Mouse (Mus musculus): ENCODE data around the gene Creb3l2.
"Not testable (repeated sequence)": the region's sequence is repeated elsewhere in the genome, so short reads cannot be mapped to it uniquely, and the experiment has no call there.

DNA sequence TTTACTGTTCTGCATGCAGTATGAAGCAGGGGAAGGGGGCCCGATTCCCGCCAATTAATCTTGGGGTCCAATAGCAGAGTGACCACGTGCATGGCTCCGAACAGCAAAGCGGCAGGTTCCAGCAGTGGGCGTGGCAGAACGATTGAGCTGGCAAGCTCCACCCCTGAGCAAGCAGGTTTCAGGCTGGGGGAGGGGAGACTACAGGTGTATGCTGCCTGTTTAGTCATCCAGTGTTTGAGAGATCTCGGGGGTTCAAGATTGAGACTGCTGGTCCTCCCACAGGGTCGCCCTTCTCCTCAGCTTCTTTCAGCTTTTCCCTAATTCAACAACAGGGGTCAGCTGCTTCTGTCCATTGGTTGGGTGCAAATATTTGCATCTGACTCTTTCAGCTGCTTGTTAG, 17.7 kb upstream of the Creb3l2 start:
- not testable (repeated sequence) for TF ChIP-seq POLR2A (IDR thresholded peaks at IDR 0.05; ENCODE audit: low read depth, low read length); CTCF (IDR thresholded peaks at IDR 0.05; ENCODE audit: extremely low read depth, insufficient read length, insufficient replicate concordance, low read depth, low read length)
